In genomic region chr19:15745026-15745777, GRCm38 (mm10) we compare ENCODE assay signal across 16 mouse cellular contexts.
A peak's percentile ranks its signal among the peaks of the same experiment; 100 is the strongest.
DNase-seq lines count a peak whose midpoint lies in the region; ATAC-seq lines count a peak whose summit lies in the region.
"Had no signal": no experiment of that assay in that cellular context is flagged by ENCODE, and none has a peak within 500 bp of the region (broad histone marks: within the 10 kb centered on the region; RNA-seq: fewer than 3 reads in every experiment).

No protein-coding gene starts in this region.

- WGBS in midbrain, embryonic 11.5 days: 51% methylated on average over 8 of the region's 8 CpGs
- WGBS in midbrain, embryonic 10.5 days: 64% methylated on average over 8 of the region's 8 CpGs
- WGBS in forebrain, embryonic 11.5 days: 41% methylated on average over 8 of the region's 8 CpGs
- WGBS in midbrain, embryonic 12.5 days: 42% methylated on average over 8 of the region's 8 CpGs

- no peak overlapping the region for H3K9ac ChIP-seq in midbrain, embryonic 11.5 days (ENCODE audit: low read length)
- no peak overlapping the region for H3K9ac ChIP-seq in forebrain, embryonic 11.5 days (ENCODE audit: low read length)
- no peak overlapping the region for H3K9ac ChIP-seq in midbrain, embryonic 12.5 days (replicated peaks)
- H3K9ac ChIP-seq: heart, embryonic 15.5 days; limb, embryonic 12.5 days; liver, embryonic 14.5 days; neural tube, embryonic 15.5 days; stomach, embryonic 15.5 days had no signal

- peak; percentile 52; the same call in 1 of the 2 replicates for ATAC-seq in midbrain, embryonic 11.5 days (ENCODE audit: low FRiP score)
- peak; percentile 69 for ATAC-seq in forebrain, embryonic 11.5 days (replicated peaks; ENCODE audit: low FRiP score)
- peak; percentile 73 for ATAC-seq in midbrain, embryonic 12.5 days (ENCODE audit: low FRiP score, low read depth)
- no peak for ATAC-seq in erythroblast, adult 5-6 weeks (replicated peaks; ENCODE audit: low FRiP score, poor library complexity, severe bottlenecking)

- H3K4me2 ChIP-seq in midbrain, embryonic 11.5 days: no peak overlapping the region
- H3K4me2 ChIP-seq in forebrain, embryonic 11.5 days (ENCODE audit: low read depth, low read length, severe bottlenecking): no peak overlapping the region; the same call in 1 of the 2 replicates
- no peak overlapping the region for H3K4me2 ChIP-seq in midbrain, embryonic 12.5 days (replicated peaks)
- H3K4me2 ChIP-seq: heart, embryonic 15.5 days; limb, embryonic 12.5 days; neural tube, embryonic 15.5 days; stomach, embryonic 15.5 days had no signal

- no peaks in the 10 kb centered on the region for H3K27me3 ChIP-seq in midbrain, embryonic 11.5 days (ENCODE audit: control insufficient read depth, insufficient read depth, low read length)
- no peaks in the 10 kb centered on the region for H3K27me3 ChIP-seq in midbrain, embryonic 10.5 days (ENCODE audit: low read depth, poor library complexity, severe bottlenecking)
- no peaks in the 10 kb centered on the region for H3K27me3 ChIP-seq in forebrain, embryonic 11.5 days (ENCODE audit: control insufficient read depth, insufficient read depth, low read length)
- no peaks in the 10 kb centered on the region for H3K27me3 ChIP-seq in midbrain, embryonic 12.5 days
- H3K27me3 ChIP-seq: heart, embryonic 15.5 days; limb, embryonic 12.5 days; neural tube, embryonic 15.5 days; stomach, embryonic 15.5 days had no signal

- H3K4me3 ChIP-seq in midbrain, embryonic 11.5 days (ENCODE audit: low read depth, low read length): no peak overlapping the region
- no peak overlapping the region for H3K4me3 ChIP-seq in midbrain, embryonic 10.5 days
- H3K4me3 ChIP-seq in forebrain, embryonic 11.5 days (ENCODE audit: low read depth, low read length): no peak overlapping the region
- H3K4me3 ChIP-seq in midbrain, embryonic 12.5 days: no peak overlapping the region
- H3K4me3 ChIP-seq: heart, embryonic 15.5 days; limb, embryonic 12.5 days; neural tube, embryonic 15.5 days; stomach, embryonic 15.5 days had no signal

- no peaks in the 10 kb centered on the region for H3K36me3 ChIP-seq in midbrain, embryonic 11.5 days (ENCODE audit: control insufficient read depth, insufficient read depth, low read length)
- H3K36me3 ChIP-seq in midbrain, embryonic 10.5 days: no peaks in the 10 kb centered on the region
- no peaks in the 10 kb centered on the region for H3K36me3 ChIP-seq in forebrain, embryonic 11.5 days (ENCODE audit: control insufficient read depth, insufficient read depth, low read length)
- no peaks in the 10 kb centered on the region for H3K36me3 ChIP-seq in midbrain, embryonic 12.5 days
- H3K36me3 ChIP-seq: heart, embryonic 15.5 days; limb, embryonic 12.5 days; neural tube, embryonic 15.5 days; stomach, embryonic 15.5 days had no signal

- peak; percentile 57 for DNase-seq in midbrain, embryonic 11.5 days (ENCODE audit: low spot score, missing footprints)
- no peak for DNase-seq in midbrain, embryonic 10.5 days (ENCODE audit: low spot score)
- DNase-seq in forebrain, embryonic 11.5 days (ENCODE audit: low spot score): peak; percentile 57
- no peak for DNase-seq in spleen, postnatal 10 days (ENCODE audit: low spot score in 2 of 2)
- DNase-seq in layer of hippocampus, adult 18-20 months (ENCODE audit: low spot score in 2 of 2): no peak
- DNase-seq: cerebellum, adult 11 months; cerebellum, postnatal 36 days; heart, adult 18-20 months; thymus, postnatal 36 days had no signal

- H3K4me1 ChIP-seq in midbrain, embryonic 11.5 days (ENCODE audit: control insufficient read depth, insufficient read depth, low read length): no peaks in the 10 kb centered on the region
- peaks cover 8% of the 10 kb centered on the region for H3K4me1 ChIP-seq in midbrain, embryonic 10.5 days
- H3K4me1 ChIP-seq in forebrain, embryonic 11.5 days (replicated peaks; ENCODE audit: control insufficient read depth, insufficient read depth, low read length): no peaks in the 10 kb centered on the region
- peaks cover 7% of the 10 kb centered on the region; the same call in 1 of the 2 replicates for H3K4me1 ChIP-seq in midbrain, embryonic 12.5 days
- H3K4me1 ChIP-seq: heart, embryonic 15.5 days; limb, embryonic 12.5 days; stomach, embryonic 15.5 days had no signal

- H3K27ac ChIP-seq in midbrain, embryonic 11.5 days (ENCODE audit: low read depth, low read length): no peak overlapping the region
- H3K27ac ChIP-seq in midbrain, embryonic 10.5 days (replicated peaks): no peak overlapping the region
- no peak overlapping the region for H3K27ac ChIP-seq in forebrain, embryonic 11.5 days (ENCODE audit: low read depth, low read length)
- H3K27ac ChIP-seq in midbrain, embryonic 12.5 days (replicated peaks): no peak overlapping the region
- H3K27ac ChIP-seq: heart, embryonic 15.5 days; limb, embryonic 12.5 days; liver, embryonic 14.5 days; neural tube, embryonic 15.5 days; stomach, embryonic 15.5 days had no signal

- H3K9me3 ChIP-seq in midbrain, embryonic 11.5 days (ENCODE audit: control insufficient read depth, low read length): no peaks in the 10 kb centered on the region
- no peaks in the 10 kb centered on the region for H3K9me3 ChIP-seq in midbrain, embryonic 10.5 days (replicated peaks)
- no peaks in the 10 kb centered on the region for H3K9me3 ChIP-seq in forebrain, embryonic 11.5 days (ENCODE audit: control insufficient read depth, low read length)
- H3K9me3 ChIP-seq in midbrain, embryonic 12.5 days: no peaks in the 10 kb centered on the region
- H3K9me3 ChIP-seq: heart, embryonic 15.5 days; limb, embryonic 12.5 days; neural tube, embryonic 15.5 days; stomach, embryonic 15.5 days had no signal

Comparison
In these comparisons a context has a peak if more than half of its experiments do, and no peak if none do; other contexts are left out.
1. DNase-seq: peak in midbrain, embryonic 11.5 days (single experiment) and forebrain, embryonic 11.5 days (single experiment); none in midbrain, embryonic 10.5 days (single experiment), spleen, postnatal 10 days (0 of 2) and layer of hippocampus, adult 18-20 months (0 of 2).